Mouse (Mus musculus): Measurements from ENCODE around the gene Fam118b.
A peak's percentile ranks its signal among the peaks of the same experiment; 100 is the strongest.

The Fam118b gene

DNA sequence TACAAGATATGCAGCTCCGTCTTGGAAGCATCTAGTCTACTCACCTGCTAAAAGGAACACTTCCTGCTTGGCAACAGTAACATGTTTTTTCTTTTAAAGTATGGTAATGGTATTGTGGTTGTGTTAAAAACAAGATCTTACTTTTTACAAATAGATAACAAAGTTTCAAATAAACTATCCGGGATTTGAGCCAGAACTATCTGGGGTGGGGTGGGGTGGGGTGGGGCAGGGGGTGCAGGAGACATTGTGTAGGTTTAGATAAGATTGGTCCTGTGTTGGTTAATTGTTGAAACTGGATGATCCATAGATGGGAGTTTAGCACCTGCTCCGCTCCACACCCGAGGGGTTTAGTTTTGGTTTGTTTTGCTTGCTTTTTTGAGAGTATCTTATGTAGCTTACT is 5.2 kb downstream of the Fam118b start:
- DNase-seq = no peak

GRCm38 (mm10) chr9:35257365-35257764 is 10.2 kb downstream of the Fam118b start:
- DNase-seq = no peak

DNA sequence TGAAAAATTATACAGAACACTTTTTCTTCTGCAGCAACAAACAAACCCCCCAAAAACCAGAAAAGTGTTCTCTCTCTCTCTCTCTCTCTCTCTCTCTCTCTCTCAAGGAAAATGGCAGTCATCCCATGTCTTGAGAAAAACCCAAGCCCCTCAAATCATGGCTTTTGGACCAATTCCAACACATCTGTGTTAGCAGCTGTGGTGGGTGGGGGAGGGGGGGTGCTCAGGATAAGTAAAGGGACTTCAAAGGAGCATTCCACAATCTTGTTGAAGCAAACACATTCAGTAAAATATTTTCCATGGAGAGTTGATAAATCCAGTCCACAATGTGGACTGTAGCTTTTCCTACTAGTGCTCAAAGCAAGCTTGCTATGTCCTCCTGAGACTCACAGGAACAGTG is 18.1 kb downstream of the Fam118b start:
- no peak for DNase-seq

- no peak for DNase-seq
These were observed 20.2 kb downstream of the Fam118b start for GRCm38 (mm10) chr9:35247405-35247804.

DNA sequence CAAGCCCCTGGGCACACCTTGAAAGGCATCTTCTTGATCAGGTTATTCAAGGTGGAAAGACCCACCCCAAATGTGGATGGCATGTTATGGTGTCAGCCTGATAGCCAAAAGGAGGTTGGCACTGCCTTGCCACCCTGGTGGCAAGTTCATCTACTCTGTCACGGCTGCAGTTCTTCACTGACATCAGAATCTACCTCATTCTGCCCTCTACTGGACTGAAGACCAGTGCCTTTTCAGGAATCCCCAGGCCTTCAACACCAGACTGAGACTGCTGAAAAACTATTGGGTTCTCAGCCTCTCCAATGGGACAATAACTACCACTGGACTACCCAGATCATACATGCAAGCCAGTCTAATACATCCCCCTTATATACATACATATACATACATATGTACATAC is 27.9 kb downstream of the Fam118b start:
- DNase-seq = no peak

DNA sequence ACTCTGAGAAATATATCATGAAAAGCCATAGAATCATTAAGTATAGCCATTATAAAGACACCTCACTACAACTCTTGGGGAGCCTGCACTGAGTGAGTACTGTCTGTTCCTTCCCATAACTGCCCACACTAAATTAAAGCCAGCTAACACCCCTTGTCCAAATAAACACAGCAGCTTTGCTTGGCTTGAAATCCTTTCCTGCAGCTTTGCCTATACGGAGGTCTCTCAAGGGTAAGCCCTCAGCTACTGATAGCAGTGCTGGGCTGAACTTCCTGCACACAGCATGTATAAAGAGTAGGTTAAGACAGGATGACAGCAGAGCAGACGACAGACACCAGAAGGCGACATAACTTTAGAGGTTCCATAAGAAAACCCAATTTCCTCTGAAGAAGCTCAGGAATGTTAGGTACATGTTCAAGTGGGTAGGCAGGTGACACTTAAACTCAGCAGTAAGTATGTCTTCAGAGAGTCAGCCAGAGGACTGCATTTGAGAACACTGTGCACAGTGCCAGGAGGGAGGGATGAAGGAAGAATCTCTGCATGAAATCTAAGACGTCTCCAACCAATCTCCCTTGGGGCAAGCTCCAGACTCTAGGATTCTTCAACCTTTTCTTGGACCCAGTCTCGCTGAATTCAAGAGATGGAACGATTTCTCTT is 28.6 kb downstream of the Fam118b start:
- peak; percentile 18 for DNase-seq

- no peak for DNase-seq
These were observed 29.2 kb downstream of the Fam118b start for GRCm38 (mm10) chr9:35238371-35238770.

GRCm38 (mm10) chr9:35235996-35236395 is 31.6 kb downstream of the Fam118b start:
- no peak for DNase-seq

GRCm38 (mm10) chr9:35228671-35229070 is 38.9 kb downstream of the Fam118b start:
- DNase-seq = no peak

DNA sequence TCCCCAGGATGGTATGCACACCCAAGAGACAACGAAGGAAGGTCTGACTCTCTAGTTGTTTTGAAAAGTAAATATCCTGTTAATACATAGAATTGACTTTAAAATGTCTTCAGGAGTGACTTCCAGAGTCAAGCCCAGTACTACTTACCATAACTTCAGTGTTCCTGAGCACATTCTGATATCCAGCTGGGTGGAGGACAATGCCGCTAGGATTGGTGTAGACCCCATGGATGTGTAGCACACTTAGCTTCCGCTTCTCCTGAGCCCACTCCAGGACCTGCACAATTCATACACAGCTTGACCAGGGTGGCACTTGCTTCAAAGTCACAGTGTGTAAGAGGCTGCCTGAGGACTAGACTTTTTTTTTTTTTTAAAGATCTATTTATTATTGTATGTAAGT is 44.1 kb downstream of the Fam118b start:
- DNase-seq = no peak

GRCm38 (mm10) chr9:35217963-35218362 is 49.6 kb downstream of the Fam118b start:
- DNase-seq = no peak

DNA sequence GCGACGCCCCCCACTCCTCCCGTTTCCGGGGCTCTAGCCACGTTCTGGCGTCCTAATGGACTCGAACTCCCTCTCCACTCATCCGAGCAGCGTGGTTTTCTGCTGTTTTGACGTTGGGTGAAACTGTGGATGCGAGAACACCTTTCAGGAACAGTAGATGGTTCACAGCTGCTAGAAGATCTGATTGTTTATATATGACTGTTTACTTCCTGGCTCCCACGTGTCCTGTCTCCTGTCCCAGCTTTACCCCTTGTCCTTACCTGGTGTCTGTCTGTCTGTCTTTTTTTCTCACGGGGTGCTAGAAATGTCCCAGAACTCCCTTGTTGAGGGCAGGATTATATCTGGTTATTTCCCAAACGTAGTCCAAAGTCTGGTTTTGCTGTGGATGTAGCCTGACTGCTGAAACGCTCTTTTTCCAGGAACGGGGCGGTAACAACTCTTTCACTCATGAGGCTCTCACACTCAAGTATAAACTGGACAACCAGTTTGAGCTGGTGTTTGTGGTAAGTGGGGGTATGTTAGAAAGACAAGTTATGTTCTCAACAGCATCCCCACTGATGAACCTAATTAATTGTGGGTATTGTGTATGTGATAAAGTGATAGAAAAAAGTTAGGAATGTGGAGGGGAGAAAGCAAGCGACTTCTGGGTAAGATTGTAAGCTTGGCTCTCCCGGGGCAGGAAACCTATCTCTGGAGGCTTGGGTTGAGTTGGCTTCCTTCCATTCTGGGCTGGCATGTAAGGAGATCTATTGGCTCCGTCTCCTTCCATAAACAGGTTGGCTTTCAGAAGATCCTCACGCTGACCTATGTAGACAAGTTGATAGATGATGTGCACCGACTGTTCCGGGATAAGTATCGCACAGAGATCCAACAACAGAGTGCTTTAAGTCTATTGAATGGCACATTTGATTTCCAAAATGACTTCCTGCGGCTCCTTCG is 55.8 kb downstream of the Fam118b start:
- no peak for DNase-seq

- peak; percentile 99 for DNase-seq
These were observed 56.8 kb downstream of the Fam118b start, which contains the start of gene Foxred1 for GRCm38 (mm10) chr9:35210542-35211474. Gene Foxred1, minus strand, starts transcription at chr9:35211055.

DNA sequence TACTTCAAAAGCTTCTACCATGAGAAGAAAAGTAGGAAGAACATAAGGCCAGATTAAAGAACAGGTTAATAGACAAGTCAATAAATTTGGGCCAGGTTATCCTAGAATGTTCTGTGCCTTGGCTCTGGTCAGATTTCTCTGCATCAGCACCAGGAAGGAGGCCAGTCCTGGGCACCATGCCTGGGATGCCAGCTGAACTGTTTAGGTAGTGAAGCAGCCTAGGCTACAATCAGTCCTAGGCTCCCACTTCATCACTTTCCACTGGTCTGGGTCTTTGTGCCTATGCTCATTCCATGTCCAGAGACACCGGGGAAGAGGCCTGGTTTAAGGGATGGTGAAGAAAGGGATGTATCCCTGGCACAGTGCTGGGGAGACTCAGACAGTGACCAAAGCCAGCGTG is 63.2 kb downstream of the Fam118b start:
- no peak for DNase-seq

GRCm38 (mm10) chr9:35203536-35203935 is 64.1 kb downstream of the Fam118b start:
- no peak for DNase-seq

DNA sequence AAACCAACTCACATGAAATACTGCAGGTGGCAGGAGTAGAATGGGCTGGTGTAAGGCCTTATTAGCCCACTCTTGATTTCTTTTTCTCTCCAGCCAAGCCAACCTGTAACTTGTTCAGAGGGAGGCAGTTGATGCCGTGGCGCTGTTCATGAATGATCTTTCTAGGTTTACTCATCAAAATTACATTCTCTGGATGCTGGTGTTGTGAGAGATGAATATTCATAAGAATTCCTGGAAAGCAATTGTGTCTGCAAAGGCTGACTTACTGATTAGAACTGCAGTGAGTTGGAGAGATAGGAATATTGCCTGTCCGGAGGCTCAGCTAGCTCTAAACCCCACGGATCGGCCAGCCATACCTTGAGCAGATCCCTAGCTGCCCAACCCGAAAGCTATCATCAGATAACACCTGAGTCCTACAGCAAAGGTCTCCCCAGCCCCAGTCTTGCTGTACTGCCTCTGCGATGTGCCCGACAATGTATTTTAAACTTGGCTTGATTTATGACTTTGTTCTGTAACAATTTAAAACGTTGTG is 67.0 kb downstream of the Fam118b start:
- no peak for DNase-seq

DNA sequence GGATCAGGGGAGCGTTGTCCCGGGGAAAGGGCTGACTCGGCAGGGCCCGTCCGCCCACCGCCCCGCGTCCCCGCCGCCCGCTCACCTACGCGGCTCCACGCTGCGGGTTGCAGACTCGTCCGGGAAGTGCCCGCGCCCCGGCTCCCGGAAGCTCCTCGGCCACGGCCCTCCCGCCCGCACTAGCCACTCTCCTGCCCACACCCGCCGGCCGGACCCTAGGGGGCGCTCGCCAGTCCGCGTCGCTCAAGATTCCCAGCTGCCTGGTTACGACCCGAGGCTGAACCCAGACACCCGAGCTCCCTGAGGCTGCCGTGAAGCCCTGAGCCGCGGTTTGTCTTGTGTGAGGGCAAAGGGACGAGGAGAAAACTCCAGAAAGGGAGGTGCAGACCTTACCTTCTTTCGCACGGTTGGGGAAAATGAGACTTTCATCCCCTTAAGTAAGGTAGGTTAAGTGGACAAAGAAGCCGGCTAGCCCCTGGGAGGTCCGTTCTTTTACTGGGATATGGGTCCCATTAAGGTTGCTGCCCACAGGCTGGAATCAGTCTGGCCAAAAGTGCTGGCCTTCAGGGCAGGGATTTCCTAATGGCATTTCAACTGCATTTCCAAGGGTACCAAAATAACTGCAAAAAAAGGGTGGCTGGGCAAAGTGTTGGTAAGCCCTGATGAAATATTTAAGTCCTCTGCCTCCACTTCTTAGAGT is 67.7 kb downstream of the Fam118b start, which contains the start of the genes Srpr and Tirap:
Gene Srpr (plus strand): TSS at position 404 of the 700 bp plus-strand sequence.
Gene Tirap (minus strand): TSS at position 520 of the 700 bp plus-strand sequence.
- DNase-seq = peak; percentile 96

GRCm38 (mm10) chr9:35198945-35199771 is 68.4 kb downstream of the Fam118b start:
- DNase-seq = no peak

- DNase-seq = no peak
These were observed 69.3 kb downstream of the Fam118b start for GRCm38 (mm10) chr9:35198351-35198750.

- DNase-seq = no peak
These were observed 70.0 kb downstream of the Fam118b start for GRCm38 (mm10) chr9:35197625-35198024.

GRCm38 (mm10) chr9:35194048-35194447 is 73.6 kb downstream of the Fam118b start:
- DNase-seq = no peak
